Mouse (Mus musculus): Measurements from ENCODE around the gene Tmod2. TPM values are rescaled to one million over a fixed set of nuclear protein-coding genes. Genes with fewer than 3 reads are reported as not detected.
A peak's percentile ranks its signal among the peaks of the same experiment; 100 is the strongest.
"Not testable (repeated sequence)": the region's sequence is repeated elsewhere in the genome, so short reads cannot be mapped to it uniquely, and the experiment has no call there.

Tmod2 gene
- polyA plus RNA-seq (2014; fragmentation: Nextera tagmentation; extraction: Ambion mirVana), result 248 and 272 TPM in 2 replicates

DNA sequence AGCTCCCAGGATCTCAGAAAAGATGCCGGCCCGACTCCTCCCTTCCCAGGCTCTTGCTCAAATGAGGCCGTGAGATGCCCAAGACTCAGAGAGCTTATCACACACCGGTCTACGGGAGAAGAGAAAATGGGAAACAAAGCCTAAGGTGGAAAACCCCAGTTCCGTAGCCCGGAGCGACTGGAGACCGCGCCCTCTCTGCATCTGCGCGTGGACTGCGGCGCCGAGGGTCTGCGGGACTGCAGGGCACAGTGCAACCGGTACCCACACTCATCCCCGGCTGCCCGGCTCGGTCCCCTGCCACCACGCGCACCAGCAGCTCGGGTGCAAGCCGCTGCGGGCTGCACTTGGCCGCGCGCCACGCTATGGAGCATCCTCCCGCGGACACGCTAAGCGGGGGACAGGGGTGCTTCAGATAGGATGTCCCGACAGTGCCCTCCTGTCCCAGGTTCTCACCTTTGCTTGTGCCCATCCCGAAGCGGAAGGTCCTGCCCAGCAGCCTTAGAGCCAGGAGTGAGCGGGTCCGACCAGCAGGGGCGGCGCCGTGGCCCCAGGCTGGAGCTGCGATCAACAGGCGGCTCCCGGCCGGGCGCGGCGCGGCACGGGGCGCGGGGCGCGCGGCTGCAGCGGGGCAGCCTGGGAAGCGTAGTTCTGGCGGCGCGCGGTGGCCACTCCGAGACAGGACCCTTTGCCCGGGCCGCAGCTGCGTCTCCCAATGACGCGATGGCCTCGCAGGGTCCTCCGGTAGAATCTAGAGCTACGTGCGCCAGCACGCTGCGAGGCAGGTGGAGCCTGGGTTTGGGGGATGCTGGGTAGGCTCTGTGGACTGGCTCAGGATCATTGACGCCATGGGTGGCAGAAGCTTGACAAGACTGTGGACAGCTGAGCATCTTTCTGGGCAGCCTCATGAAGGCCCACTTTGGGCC is at the start of gene Tmod2:
Gene Tmod2 (minus strand): TSS at position 755 of the 923 bp plus-strand sequence.
- Histone ChIP-seq H3K9me3 (ENCODE audit: control insufficient read depth, low read length) (no peaks in the 10 kb centered on the region), H3K27me3 (ENCODE audit: control insufficient read depth, insufficient read depth, low read length) (no peaks in the 10 kb centered on the region), H3K4me3 (replicated peaks; ENCODE audit: low read length) (peak within 1 kb of the TSS; percentile 83), H3K27ac (peak within 1 kb of the TSS; percentile 84), H3K4me2 (replicated peaks) (peak within 1 kb of the TSS; percentile 56), H3K9ac (peak within 1 kb of the TSS; percentile 87), H3K4me1 (replicated peaks; ENCODE audit: control insufficient read depth, insufficient read depth, low read length) (peaks cover 9% of the 10 kb centered on the region; the same call in 1 of the 2 replicates), H3K36me3 (replicated peaks; ENCODE audit: control insufficient read depth, insufficient read depth) (no peaks in the 10 kb centered on the region)
- DNase-seq (ENCODE audit: low spot score) (peak; percentile 78), ATAC-seq (ENCODE audit: low FRiP score) (peak; percentile 93)
- under 1% methylated on average over 71 of the region's 74 CpGs for WGBS

DNA sequence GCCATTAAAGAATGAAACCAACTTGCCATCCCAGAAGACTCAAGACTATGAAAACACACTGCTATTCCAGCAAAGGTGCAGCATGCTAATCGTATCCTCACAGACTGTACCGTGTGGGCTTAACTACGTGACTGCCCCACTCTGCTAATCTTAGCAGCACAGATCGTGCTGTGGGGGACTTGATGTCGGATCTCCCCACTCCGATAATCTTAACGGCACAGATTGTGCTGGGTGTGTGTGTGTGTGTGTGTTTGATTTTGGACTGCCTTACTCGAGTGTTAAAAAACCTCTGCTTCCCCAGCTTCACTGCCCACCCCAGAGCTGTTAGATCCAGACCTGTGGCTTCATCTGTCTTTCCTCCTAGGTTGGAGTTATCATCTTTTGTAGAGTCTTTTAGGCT is 49.8 kb upstream of the Tmod2 start:
- no peak overlapping the region for H3K9ac ChIP-seq
- 97% methylated on average over 8 of the region's 8 CpGs for WGBS
- no peak overlapping the region for H3K27ac ChIP-seq
- DNase-seq (ENCODE audit: low spot score) (no peak), ATAC-seq (ENCODE audit: low FRiP score) (no peak)
- H3K27me3 ChIP-seq (ENCODE audit: control insufficient read depth, insufficient read depth, low read length), result no peaks in the 10 kb centered on the region
- H3K4me1 ChIP-seq (replicated peaks; ENCODE audit: control insufficient read depth, insufficient read depth, low read length), result no peaks in the 10 kb centered on the region
- no peaks in the 10 kb centered on the region for H3K9me3 ChIP-seq (ENCODE audit: control insufficient read depth, low read length)
- peaks cover 75% of the 10 kb centered on the region for H3K36me3 ChIP-seq (replicated peaks; ENCODE audit: control insufficient read depth, insufficient read depth)
- H3K4me2 ChIP-seq (replicated peaks), result no peak overlapping the region
- no peak overlapping the region for H3K4me3 ChIP-seq (replicated peaks; ENCODE audit: low read length)

DNA sequence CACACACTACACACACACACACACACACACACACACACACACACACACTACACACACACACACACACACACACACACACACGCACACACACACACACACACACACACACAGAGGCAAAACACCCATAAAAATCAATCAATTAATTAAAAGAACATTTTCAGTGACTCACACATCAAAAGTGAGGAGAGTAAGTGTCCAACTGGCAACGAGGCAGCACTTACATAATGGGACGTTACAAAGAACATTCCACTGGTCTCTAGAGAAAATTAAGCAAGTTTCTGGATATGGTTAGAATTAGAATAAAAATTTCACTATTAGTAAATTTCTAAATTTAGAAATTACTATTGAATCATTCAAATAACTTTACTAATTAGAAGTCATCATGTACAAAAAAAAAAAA is 45.3 kb upstream of the Tmod2 start:
- H3K36me3 ChIP-seq (replicated peaks; ENCODE audit: control insufficient read depth, insufficient read depth), result peaks cover 61% of the 10 kb centered on the region
- 70% methylated on average over 3 of the region's 3 CpGs for WGBS

DNA sequence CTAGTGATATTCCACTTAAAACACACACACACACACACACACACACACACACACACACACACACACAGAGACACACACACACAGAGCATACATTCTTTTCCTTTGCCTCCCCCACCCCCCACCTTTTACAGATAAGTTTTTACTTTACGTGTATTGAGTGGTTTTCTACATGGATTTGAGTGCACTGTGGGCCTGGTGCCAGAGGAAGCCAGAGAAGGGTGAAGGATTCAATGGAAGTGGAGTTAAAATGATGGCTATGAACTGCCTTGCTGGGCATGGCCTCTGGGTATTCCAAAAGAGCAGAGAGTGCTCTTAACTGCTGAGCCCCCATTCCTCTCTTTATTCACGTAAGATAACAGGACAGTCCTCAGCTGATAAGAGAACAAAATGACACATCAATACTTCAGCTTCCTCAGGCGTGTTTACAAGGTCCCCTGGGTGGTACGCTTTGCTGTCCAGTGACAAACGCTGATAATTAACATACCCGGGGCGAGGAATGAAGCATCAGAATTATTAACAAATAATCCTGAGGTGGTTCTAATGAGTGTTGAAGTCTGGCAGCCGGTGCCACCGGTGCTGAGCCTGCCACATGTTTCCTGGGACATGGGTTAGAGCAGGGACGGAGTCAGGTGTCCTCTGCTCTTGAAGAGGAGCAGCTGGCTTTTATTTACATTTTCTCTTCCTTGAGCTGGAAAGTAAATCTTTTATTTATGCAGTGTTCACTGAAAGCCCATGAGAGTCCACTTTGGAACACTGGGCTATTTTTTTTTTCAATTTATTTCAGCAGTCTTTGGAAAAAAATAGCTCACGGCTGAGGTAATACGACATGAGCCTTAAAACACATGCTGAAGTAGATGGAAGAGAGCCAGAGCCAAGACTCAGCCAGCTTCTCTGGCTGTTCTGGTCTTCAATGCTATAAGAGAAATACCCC is 43.1 kb upstream of the Tmod2 start:
- no peak overlapping the region for H3K9ac ChIP-seq
- H3K36me3 ChIP-seq (replicated peaks; ENCODE audit: control insufficient read depth, insufficient read depth), result peaks cover 62% of the 10 kb centered on the region
- no peaks in the 10 kb centered on the region for H3K4me1 ChIP-seq (replicated peaks; ENCODE audit: control insufficient read depth, insufficient read depth, low read length)
- no peaks in the 10 kb centered on the region for H3K9me3 ChIP-seq (ENCODE audit: control insufficient read depth, low read length)
- no peak overlapping the region for H3K4me2 ChIP-seq (replicated peaks)
- peak overlapping the region; percentile 33; the same call in 1 of the 2 replicates for H3K27ac ChIP-seq
- H3K27me3 ChIP-seq (ENCODE audit: control insufficient read depth, insufficient read depth, low read length), result no peaks in the 10 kb centered on the region
- DNase-seq (ENCODE audit: low spot score), result no peak
- WGBS, result 35% methylated on average over 12 of the region's 12 CpGs
- no peak overlapping the region for H3K4me3 ChIP-seq (replicated peaks; ENCODE audit: low read length)
- ATAC-seq (ENCODE audit: low FRiP score), result no peak; the same call in 1 of the 2 replicates

More for the DNA sequence above, 45.3 kb upstream of the Tmod2 start:
- H3K27me3 ChIP-seq (ENCODE audit: control insufficient read depth, insufficient read depth, low read length); H3K4me3 ChIP-seq (replicated peaks; ENCODE audit: low read length); H3K4me1 ChIP-seq (replicated peaks; ENCODE audit: control insufficient read depth, insufficient read depth, low read length); H3K4me2 ChIP-seq (replicated peaks); H3K27ac ChIP-seq; ATAC-seq (ENCODE audit: low FRiP score); H3K9me3 ChIP-seq (ENCODE audit: control insufficient read depth, low read length); H3K9ac ChIP-seq; DNase-seq (ENCODE audit: low spot score): not testable (repeated sequence)

DNA sequence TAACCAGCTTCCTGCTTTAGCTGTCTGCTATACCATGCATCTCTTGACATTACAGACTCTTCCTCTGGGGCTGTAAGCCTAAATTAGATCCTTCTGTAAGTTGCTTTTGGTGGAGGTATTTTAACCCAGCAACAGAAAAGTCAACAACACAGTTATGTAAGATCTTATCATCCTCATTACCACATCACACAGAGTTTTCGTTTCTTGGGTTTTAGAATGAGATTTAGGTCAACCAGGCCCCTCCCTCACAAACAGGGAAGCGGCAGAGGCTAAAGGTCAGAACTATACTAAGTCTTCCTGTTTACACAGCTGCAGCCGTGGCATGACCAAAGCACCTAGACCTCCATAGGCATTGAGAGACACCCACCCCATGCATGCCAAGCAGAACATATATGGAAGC is 34.3 kb upstream of the Tmod2 start:
- WGBS, result 75% methylated on average over 3 of the region's 3 CpGs
- Histone ChIP-seq H3K27ac (no peak overlapping the region), H3K4me3 (replicated peaks; ENCODE audit: low read length) (no peak overlapping the region), H3K9ac (no peak overlapping the region), H3K27me3 (ENCODE audit: control insufficient read depth, insufficient read depth, low read length) (no peaks in the 10 kb centered on the region), H3K4me1 (replicated peaks; ENCODE audit: control insufficient read depth, insufficient read depth, low read length) (no peaks in the 10 kb centered on the region), H3K36me3 (replicated peaks; ENCODE audit: control insufficient read depth, insufficient read depth) (peaks cover 90% of the 10 kb centered on the region), H3K9me3 (ENCODE audit: control insufficient read depth, low read length) (peaks cover 3% of the 10 kb centered on the region; the same call in 1 of the 2 replicates), H3K4me2 (replicated peaks) (no peak overlapping the region)
- no peak for ATAC-seq (ENCODE audit: low FRiP score)
- no peak for DNase-seq (ENCODE audit: low spot score)

DNA sequence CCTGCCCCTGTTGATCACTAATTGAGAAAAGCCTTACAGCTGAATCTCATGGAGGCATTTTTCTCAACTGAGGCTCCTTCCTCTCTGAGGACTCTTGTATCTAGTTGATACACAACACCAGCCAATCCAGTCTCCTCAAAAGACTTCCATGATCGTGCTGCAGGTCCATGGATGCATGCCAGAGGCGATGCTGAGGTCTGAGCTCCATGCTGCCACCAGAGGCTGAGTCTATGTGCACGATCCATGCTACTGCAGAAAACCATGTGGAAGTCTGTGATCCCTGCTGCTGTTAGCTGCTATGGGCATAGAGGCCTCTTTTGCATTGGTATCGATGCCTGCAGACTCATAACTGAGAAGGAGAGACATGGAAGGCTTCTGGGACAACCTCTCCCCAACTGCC is 23.1 kb upstream of the Tmod2 start:
- Histone ChIP-seq H3K4me2 (replicated peaks) (no peak overlapping the region), H3K27ac (no peak overlapping the region), H3K9ac (no peak overlapping the region), H3K36me3 (replicated peaks; ENCODE audit: control insufficient read depth, insufficient read depth) (peaks cover 12% of the 10 kb centered on the region; the same call in 1 of the 2 replicates), H3K4me1 (replicated peaks; ENCODE audit: control insufficient read depth, insufficient read depth, low read length) (no peaks in the 10 kb centered on the region), H3K4me3 (replicated peaks; ENCODE audit: low read length) (no peak overlapping the region), H3K27me3 (ENCODE audit: control insufficient read depth, insufficient read depth, low read length) (no peaks in the 10 kb centered on the region), H3K9me3 (ENCODE audit: control insufficient read depth, low read length) (no peaks in the 10 kb centered on the region)
- DNase-seq (ENCODE audit: low spot score) (no peak), ATAC-seq (ENCODE audit: low FRiP score) (no peak)
- WGBS, result 79% methylated on average over 4 of the region's 4 CpGs

DNA sequence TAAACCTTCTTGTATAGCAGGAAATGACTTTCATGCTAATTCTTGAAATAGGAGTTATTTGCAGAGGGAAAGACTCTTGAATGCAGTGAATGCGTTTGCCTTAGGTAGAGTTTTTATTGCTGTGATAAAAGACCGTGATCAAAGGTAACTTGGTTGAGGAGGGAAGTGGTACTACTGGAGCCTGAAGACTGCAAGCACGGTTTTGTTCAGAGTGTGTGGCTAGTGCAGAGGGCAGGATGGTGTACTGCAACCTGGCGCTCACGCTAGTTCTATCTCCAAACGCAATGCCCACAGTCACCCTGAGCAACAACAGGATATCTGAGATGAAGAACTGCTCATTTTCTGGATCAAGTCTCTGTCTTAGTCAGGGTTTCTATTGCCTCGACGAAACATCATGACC is 22.5 kb upstream of the Tmod2 start:
- no peaks in the 10 kb centered on the region for H3K9me3 ChIP-seq (ENCODE audit: control insufficient read depth, low read length)
- no peak for DNase-seq (ENCODE audit: low spot score)
- H3K27me3 ChIP-seq (ENCODE audit: control insufficient read depth, insufficient read depth, low read length), result no peaks in the 10 kb centered on the region
- no peak for ATAC-seq (ENCODE audit: low FRiP score)
- no peak overlapping the region for H3K9ac ChIP-seq
- 94% methylated on average over 8 of the region's 8 CpGs for WGBS
- H3K27ac ChIP-seq, result no peak overlapping the region
- H3K36me3 ChIP-seq (replicated peaks; ENCODE audit: control insufficient read depth, insufficient read depth), result peaks cover 12% of the 10 kb centered on the region; the same call in 1 of the 2 replicates
- no peaks in the 10 kb centered on the region for H3K4me1 ChIP-seq (replicated peaks; ENCODE audit: control insufficient read depth, insufficient read depth, low read length)
- no peak overlapping the region for H3K4me3 ChIP-seq (replicated peaks; ENCODE audit: low read length)
- H3K4me2 ChIP-seq (replicated peaks), result no peak overlapping the region

DNA sequence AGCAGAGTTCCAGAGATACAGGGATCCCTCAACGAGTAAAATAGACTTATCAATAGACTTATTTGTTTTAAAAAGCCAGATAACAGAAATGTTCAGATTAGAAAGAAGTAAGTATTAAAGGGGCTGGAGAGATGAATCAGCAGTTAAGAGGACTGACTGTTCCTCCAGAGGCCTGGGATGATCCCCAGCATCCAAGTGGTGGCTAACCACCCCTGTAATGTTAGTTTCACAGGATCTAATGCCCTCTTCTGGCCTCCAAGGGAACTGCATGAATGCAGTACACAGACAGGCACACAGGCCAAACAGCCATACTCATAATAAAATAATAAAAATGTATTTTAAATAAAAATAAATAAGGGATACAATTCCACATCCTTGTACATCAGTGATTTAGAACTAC is 21.8 kb upstream of the Tmod2 start:
- no peak overlapping the region for H3K4me2 ChIP-seq (replicated peaks)
- ATAC-seq (ENCODE audit: low FRiP score) (peak; percentile 42; the same call in 1 of the 2 replicates), DNase-seq (ENCODE audit: low spot score) (no peak)
- no peak overlapping the region for H3K27ac ChIP-seq
- no peaks in the 10 kb centered on the region for H3K27me3 ChIP-seq (ENCODE audit: control insufficient read depth, insufficient read depth, low read length)
- H3K9ac ChIP-seq, result no peak overlapping the region
- H3K4me3 ChIP-seq (replicated peaks; ENCODE audit: low read length), result no peak overlapping the region
- no peaks in the 10 kb centered on the region for H3K4me1 ChIP-seq (replicated peaks; ENCODE audit: control insufficient read depth, insufficient read depth, low read length)
- H3K9me3 ChIP-seq (ENCODE audit: control insufficient read depth, low read length), result no peaks in the 10 kb centered on the region
- WGBS, result 33% methylated on average over 1 of the region's 1 CpGs
- peaks cover 12% of the 10 kb centered on the region; the same call in 1 of the 2 replicates for H3K36me3 ChIP-seq (replicated peaks; ENCODE audit: control insufficient read depth, insufficient read depth)

DNA sequence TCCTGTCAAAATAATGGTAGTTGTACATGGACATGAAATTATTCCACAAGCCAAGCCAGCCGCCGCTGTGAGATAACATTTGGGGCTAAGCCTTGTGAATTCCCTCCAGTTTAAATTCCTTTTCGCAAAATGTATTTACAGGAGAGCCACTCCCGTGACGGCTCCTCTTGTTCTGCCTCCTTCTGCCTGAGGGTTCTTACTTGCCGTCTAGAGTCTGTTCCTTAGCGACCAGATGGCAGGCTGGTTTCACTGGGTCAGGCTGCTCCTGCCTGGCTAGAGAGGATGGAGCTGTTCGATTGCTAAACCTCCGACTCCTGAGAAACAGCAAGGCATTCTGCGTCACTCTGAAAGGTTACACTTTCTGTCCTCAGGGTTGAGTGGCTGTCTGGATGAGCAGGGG is 21.0 kb upstream of the Tmod2 start:
- Histone ChIP-seq H3K36me3 (replicated peaks; ENCODE audit: control insufficient read depth, insufficient read depth) (peaks cover 9% of the 10 kb centered on the region; the same call in 1 of the 2 replicates), H3K4me3 (replicated peaks; ENCODE audit: low read length) (no peak overlapping the region), H3K27me3 (ENCODE audit: control insufficient read depth, insufficient read depth, low read length) (no peaks in the 10 kb centered on the region), H3K4me2 (replicated peaks) (no peak overlapping the region), H3K4me1 (replicated peaks; ENCODE audit: control insufficient read depth, insufficient read depth, low read length) (no peaks in the 10 kb centered on the region), H3K27ac (no peak overlapping the region), H3K9me3 (ENCODE audit: control insufficient read depth, low read length) (no peaks in the 10 kb centered on the region), H3K9ac (no peak overlapping the region)
- ATAC-seq (ENCODE audit: low FRiP score), result no peak
- 59% methylated on average over 10 of the region's 10 CpGs for WGBS
- DNase-seq (ENCODE audit: low spot score), result no peak

Data from hindbrain, embryonic 14.5 days (tissue).